Mouse (Mus musculus) lung, postnatal 25 days (tissue): ENCODE measurements around the gene Rnf31.

Experiments used
- DNase-seq: peaks from one replicate; pipeline ENCODE4 v3.0.0; 2022; ENCODE audit warnings: low spot score

Gene Rnf31

DNA sequence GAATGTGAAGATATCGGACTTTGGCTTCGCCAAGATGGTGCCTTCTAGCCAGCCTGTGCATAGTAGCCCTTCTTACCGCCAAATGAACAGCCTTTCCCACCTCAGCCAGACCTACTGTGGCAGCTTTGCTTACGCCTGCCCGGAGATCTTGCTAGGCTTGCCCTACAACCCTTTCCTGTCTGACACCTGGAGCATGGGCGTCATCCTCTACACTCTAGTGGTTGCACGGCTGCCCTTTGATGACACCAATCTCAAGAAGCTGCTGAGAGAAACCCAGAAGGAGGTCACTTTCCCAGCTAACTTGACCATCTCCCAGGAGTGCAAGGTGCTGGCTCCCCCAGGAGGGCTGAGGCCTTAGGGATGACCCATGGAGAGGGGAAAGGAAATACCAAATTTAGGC, 60.0 kb downstream of the Rnf31 start:
- no peak for DNase-seq
